Mouse (Mus musculus): ENCODE measurements around the gene Zfp740.

DNA sequence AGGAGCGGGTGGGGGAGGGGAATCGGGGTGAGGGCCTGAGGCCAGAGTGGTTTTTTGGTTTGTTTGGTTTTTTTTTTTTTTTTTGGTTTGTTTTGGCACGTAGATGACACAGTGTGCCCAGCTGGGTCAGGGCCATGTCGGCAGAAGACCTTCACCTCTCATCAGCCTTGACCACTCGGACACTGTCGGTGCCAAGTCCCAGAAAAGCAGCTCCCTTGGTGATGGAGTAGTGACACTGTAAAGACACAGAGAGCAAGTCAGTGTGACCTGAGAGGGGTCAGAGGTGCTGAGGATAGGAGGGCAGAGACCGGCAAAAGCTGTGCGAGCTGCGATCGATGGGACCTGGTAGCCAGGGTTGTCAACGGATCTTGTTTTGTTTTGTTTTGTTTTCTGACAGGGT is 16.8 kb upstream of the Zfp740 start:
- no peak for TF ChIP-seq CTCF (IDR thresholded peaks at IDR 0.05; ENCODE audit: low read depth)
- TF ChIP-seq EP300 (IDR thresholded peaks at IDR 0.05; ENCODE audit: low read depth) = no peak
